ENCODE assay signal across 25 mouse cellular contexts in genomic region chr2:181696801-181697420, GRCm38 (mm10). TPM values are rescaled to one million over a fixed set of nuclear protein-coding genes. Genes with fewer than 3 reads are reported as not detected.
A peak's percentile ranks its signal among the peaks of the same experiment; 100 is the strongest.
DNase-seq lines count a peak whose midpoint lies in the region; ATAC-seq and TF ChIP-seq lines count a peak whose summit lies in the region.
"Had no signal": no experiment of that assay in that cellular context is flagged by ENCODE, and none has a peak within 500 bp of the region (broad histone marks: within the 10 kb centered on the region; RNA-seq: fewer than 3 reads in every experiment).

No protein-coding gene starts in this region.

- TF ChIP-seq POLR2A in testis, adult 2 months (IDR thresholded peaks at IDR 0.05; ENCODE audit: control insufficient read depth, low read depth, low read length) = peak; percentile 47; the same call in 1 of the 2 replicates

- no peaks in the 10 kb centered on the region for H3K27me3 ChIP-seq in forebrain, embryonic 11.5 days (ENCODE audit: control insufficient read depth, insufficient read depth, low read length)
- no peaks in the 10 kb centered on the region for H3K27me3 ChIP-seq in forebrain, embryonic 15.5 days
- H3K27me3 ChIP-seq in testis, adult 2 months (ENCODE audit: control insufficient read depth, insufficient read depth, low read length) = no peaks in the 10 kb centered on the region
- H3K27me3 ChIP-seq: embryonic facial prominence, embryonic 12.5 days; intestine, embryonic 15.5 days had no signal

- H3K36me3 ChIP-seq in forebrain, embryonic 11.5 days (ENCODE audit: control insufficient read depth, insufficient read depth, low read length) = no peaks in the 10 kb centered on the region
- no peaks in the 10 kb centered on the region for H3K36me3 ChIP-seq in forebrain, embryonic 15.5 days
- H3K36me3 ChIP-seq in testis, adult 2 months (ENCODE audit: control insufficient read depth, insufficient read depth, low read length) = no peaks in the 10 kb centered on the region
- H3K36me3 ChIP-seq: embryonic facial prominence, embryonic 12.5 days; heart, embryonic 15.5 days; hindbrain, embryonic 10.5 days; intestine, embryonic 15.5 days had no signal

- TF ChIP-seq CTCF in testis, adult 2 months (IDR thresholded peaks at IDR 0.05; ENCODE audit: control insufficient read depth, insufficient read depth, insufficient replicate concordance, low read depth, low read length) = no peak

- no peak overlapping the region for H3K9ac ChIP-seq in forebrain, embryonic 11.5 days (ENCODE audit: low read length)
- no peak overlapping the region for H3K9ac ChIP-seq in forebrain, embryonic 15.5 days (replicated peaks)
- H3K9ac ChIP-seq: embryonic facial prominence, embryonic 12.5 days; heart, embryonic 15.5 days; hindbrain, embryonic 14.5 days; intestine, embryonic 15.5 days had no signal

- no peak for ATAC-seq in forebrain, embryonic 11.5 days (replicated peaks; ENCODE audit: low FRiP score)
- no peak for ATAC-seq in forebrain, embryonic 15.5 days (replicated peaks)
- ATAC-seq: forebrain, embryonic 14.5 days; intestine, embryonic 15.5 days had no signal

- WGBS in forebrain, embryonic 11.5 days = 78% methylated on average over 33 of the region's 33 CpGs
- 79% methylated on average over 33 of the region's 33 CpGs for WGBS in forebrain, embryonic 15.5 days

- H3K4me3 ChIP-seq in forebrain, embryonic 11.5 days (ENCODE audit: low read depth, low read length) = no peak overlapping the region
- no peak overlapping the region for H3K4me3 ChIP-seq in forebrain, embryonic 15.5 days
- peak overlapping the region; percentile 92 for H3K4me3 ChIP-seq in testis, adult 2 months (ENCODE audit: control insufficient read depth, low read depth, low read length)
- H3K4me3 ChIP-seq: embryonic facial prominence, embryonic 12.5 days; heart, adult 2 months; heart, embryonic 15.5 days; hindbrain, embryonic 10.5 days; intestine, embryonic 15.5 days had no signal

- no peak overlapping the region for H3K4me2 ChIP-seq in forebrain, embryonic 11.5 days (ENCODE audit: low read depth, low read length, severe bottlenecking)
- no peak overlapping the region for H3K4me2 ChIP-seq in forebrain, embryonic 15.5 days (replicated peaks)
- H3K4me2 ChIP-seq: embryonic facial prominence, embryonic 12.5 days; heart, embryonic 11.5 days; heart, embryonic 15.5 days; hindbrain, embryonic 14.5 days; intestine, embryonic 15.5 days had no signal

- H3K9me3 ChIP-seq in forebrain, embryonic 11.5 days (ENCODE audit: control insufficient read depth, low read length) = no peaks in the 10 kb centered on the region
- H3K9me3 ChIP-seq in forebrain, embryonic 15.5 days = no peaks in the 10 kb centered on the region
- H3K9me3 ChIP-seq: embryonic facial prominence, embryonic 12.5 days; heart, embryonic 15.5 days; hindbrain, embryonic 10.5 days; intestine, embryonic 15.5 days had no signal

- H3K27ac ChIP-seq in forebrain, embryonic 11.5 days (ENCODE audit: low read depth, low read length) = no peak overlapping the region
- no peak overlapping the region for H3K27ac ChIP-seq in forebrain, embryonic 15.5 days (replicated peaks)
- peak overlapping the region; percentile 67 for H3K27ac ChIP-seq in testis, adult 2 months (ENCODE audit: control insufficient read depth, insufficient read depth, low read depth, low read length)
- H3K27ac ChIP-seq: embryonic facial prominence, embryonic 12.5 days; heart, adult 2 months; heart, embryonic 15.5 days; hindbrain, embryonic 10.5 days; hindbrain, embryonic 14.5 days; intestine, embryonic 15.5 days had no signal

- peak; percentile 50 for DNase-seq in forebrain, embryonic 11.5 days (ENCODE audit: low spot score)
- no peak for DNase-seq in testis, postnatal 14 days (ENCODE audit: low spot score)
- peak; percentile 68 for DNase-seq in ZHBTc4 (ENCODE audit: low read depth, low spot score)
- DNase-seq in cerebellum, adult 9-10 months = no peak
- no peak for DNase-seq in adrenal gland, postnatal 36 days
- DNase-seq: adrenal gland, adult 2 months; adrenal gland, postnatal 25 days; cerebellum, postnatal 14 days; gastrocnemius, postnatal 10 days; heart, adult 2 months; heart, postnatal 14 days had no signal

- no peaks in the 10 kb centered on the region; the same call in 1 of the 2 replicates for H3K4me1 ChIP-seq in forebrain, embryonic 11.5 days (replicated peaks; ENCODE audit: control insufficient read depth, insufficient read depth, low read length)
- H3K4me1 ChIP-seq in forebrain, embryonic 15.5 days = peaks cover 20% of the 10 kb centered on the region
- H3K4me1 ChIP-seq in testis, adult 2 months (ENCODE audit: control insufficient read depth, insufficient read depth, low read length) = peaks cover 21% of the 10 kb centered on the region

RNA-seq across cellular contexts. Expression of gene Lkaaear1, which starts 1.3 kb away (rescaled TPM):
- polyA plus RNA-seq in forebrain, embryonic 11.5 days (2014; fragmentation: Nextera tagmentation; extraction: Ambion mirVana) = not detected in 2 replicates
- not detected in 2 replicates for polyA plus RNA-seq in forebrain, embryonic 15.5 days (2015; fragmentation: Nextera tagmentation; extraction: Ambion mirVana)
- polyA plus RNA-seq in testis, adult 2 months (2012; rRNA removed) = 409 and 417 TPM in 2 replicates
- not detected for total RNA-seq in adrenal gland, postnatal 36 days (2021)
- total RNA-seq: adrenal gland, adult 2 months; adrenal gland, postnatal 25 days; common myeloid progenitor, adult 5-6 weeks; gastrocnemius, postnatal 10 days; gastrocnemius, postnatal 4 days; heart, adult 2 months; heart, postnatal 14 days; MEL had no signal
- polyA plus RNA-seq: adrenal gland, adult 2 months; C2C12; cerebellum, adult 2 months; embryonic facial prominence, embryonic 12.5 days; forebrain, embryonic 14.5 days; heart, embryonic 11.5 days; heart, embryonic 15.5 days; hindbrain, embryonic 10.5 days; hindbrain, embryonic 14.5 days; intestine, embryonic 15.5 days had no signal

RNA-seq across cellular contexts. Expression of gene Rgs19, which starts 3.1 kb away (rescaled TPM):
- 64.7 and 74.8 TPM in 2 replicates for polyA plus RNA-seq in forebrain, embryonic 11.5 days (2014; fragmentation: Nextera tagmentation; extraction: Ambion mirVana)
- 49.1 and 49.7 TPM in 2 replicates for polyA plus RNA-seq in forebrain, embryonic 15.5 days (2015; fragmentation: Nextera tagmentation; extraction: Ambion mirVana)
- 25.7 and 28.2 TPM in 2 replicates for polyA plus RNA-seq in testis, adult 2 months (2012; rRNA removed)
- 10 to 100 TPM; 24.7 to 25.6 TPM for total RNA-seq in adrenal gland, postnatal 36 days (2021)

RNA-seq across cellular contexts. Expression of gene Tcea2, which starts 16.8 kb away (rescaled TPM):
- polyA plus RNA-seq in forebrain, embryonic 11.5 days (2014; fragmentation: Nextera tagmentation; extraction: Ambion mirVana) = 21.1 and 22.6 TPM in 2 replicates
- polyA plus RNA-seq in forebrain, embryonic 15.5 days (2015; fragmentation: Nextera tagmentation; extraction: Ambion mirVana) = 44.8 and 51.4 TPM in 2 replicates
- polyA plus RNA-seq in testis, adult 2 months (2012; rRNA removed) = 577 and 632 TPM in 2 replicates
- total RNA-seq in adrenal gland, postnatal 36 days (2021) = 1 to 10 TPM; 5.8 to 7.0 TPM

RNA-seq across cellular contexts. Expression of gene Oprl1, which starts 17.9 kb away (rescaled TPM):
- polyA plus RNA-seq in forebrain, embryonic 11.5 days (2014; fragmentation: Nextera tagmentation; extraction: Ambion mirVana) = 12.8 and 15.8 TPM in 2 replicates
- polyA plus RNA-seq in forebrain, embryonic 15.5 days (2015; fragmentation: Nextera tagmentation; extraction: Ambion mirVana) = 47.6 and 54.1 TPM in 2 replicates
- polyA plus RNA-seq in testis, adult 2 months (2012; rRNA removed) = 5.4 and 5.9 TPM in 2 replicates
- total RNA-seq in adrenal gland, postnatal 36 days (2021) = 1 to 10 TPM in 1 of 2 experiments, under 1 TPM in 1; 0.63 to 1.3 TPM
- total RNA-seq: common myeloid progenitor, adult 5-6 weeks; gastrocnemius, postnatal 10 days; gastrocnemius, postnatal 4 days; heart, adult 2 months; heart, postnatal 14 days had no signal
- polyA plus RNA-seq: C2C12; heart, adult 2 months had no signal

RNA-seq across cellular contexts. Expression of gene Sox18, which starts 25.5 kb away (rescaled TPM):
- 15.8 and 18.8 TPM in 2 replicates for polyA plus RNA-seq in forebrain, embryonic 11.5 days (2014; fragmentation: Nextera tagmentation; extraction: Ambion mirVana)
- 12.9 and 14.7 TPM in 2 replicates for polyA plus RNA-seq in forebrain, embryonic 15.5 days (2015; fragmentation: Nextera tagmentation; extraction: Ambion mirVana)
- polyA plus RNA-seq in testis, adult 2 months (2012; rRNA removed) = 5.0 and 5.5 TPM in 2 replicates
- total RNA-seq in adrenal gland, postnatal 36 days (2021) = 10 to 100 TPM; 21.9 to 34.6 TPM
- total RNA-seq: common myeloid progenitor, adult 5-6 weeks; MEL had no signal

Comparison
In these comparisons a context has a peak if more than half of its experiments do, and no peak if none do; other contexts are left out.
1. DNase-seq: peak in forebrain, embryonic 11.5 days (single experiment) and ZHBTc4 (single experiment); none in testis, postnatal 14 days (single experiment), cerebellum, adult 9-10 months (single experiment) and adrenal gland, postnatal 36 days (0 of 2).
2. RNA of gene Lkaaear1, which starts 1.3 kb away (polyA plus RNA-seq): 409 to 417 TPM in testis, adult 2 months; not detected in forebrain, embryonic 11.5 days and not detected in forebrain, embryonic 15.5 days; every median in the first group is over 100 times any median in the second.
3. RNA of gene Tcea2, which starts 16.8 kb away (polyA plus RNA-seq): 577 to 632 TPM in testis, adult 2 months; 44.8 to 51.4 TPM in forebrain, embryonic 15.5 days and 21.1 to 22.6 TPM in forebrain, embryonic 11.5 days; every median in the first group is over 10 times any median in the second.